Mouse (Mus musculus) c-Kit-positive CD71-positive TER-119-positive erythroid progenitor cells, embryonic 14.5 days (primary cell): ENCODE results near the gene Nol4l.
A peak's percentile ranks its signal among the peaks of the same experiment; 100 is the strongest.

Experiments used
- DNase-seq: peaks from one replicate; pipeline ENCODE4 v3.0.0-alpha.2; 2013; ENCODE audit warnings: low spot score

Nol4l gene

DNA sequence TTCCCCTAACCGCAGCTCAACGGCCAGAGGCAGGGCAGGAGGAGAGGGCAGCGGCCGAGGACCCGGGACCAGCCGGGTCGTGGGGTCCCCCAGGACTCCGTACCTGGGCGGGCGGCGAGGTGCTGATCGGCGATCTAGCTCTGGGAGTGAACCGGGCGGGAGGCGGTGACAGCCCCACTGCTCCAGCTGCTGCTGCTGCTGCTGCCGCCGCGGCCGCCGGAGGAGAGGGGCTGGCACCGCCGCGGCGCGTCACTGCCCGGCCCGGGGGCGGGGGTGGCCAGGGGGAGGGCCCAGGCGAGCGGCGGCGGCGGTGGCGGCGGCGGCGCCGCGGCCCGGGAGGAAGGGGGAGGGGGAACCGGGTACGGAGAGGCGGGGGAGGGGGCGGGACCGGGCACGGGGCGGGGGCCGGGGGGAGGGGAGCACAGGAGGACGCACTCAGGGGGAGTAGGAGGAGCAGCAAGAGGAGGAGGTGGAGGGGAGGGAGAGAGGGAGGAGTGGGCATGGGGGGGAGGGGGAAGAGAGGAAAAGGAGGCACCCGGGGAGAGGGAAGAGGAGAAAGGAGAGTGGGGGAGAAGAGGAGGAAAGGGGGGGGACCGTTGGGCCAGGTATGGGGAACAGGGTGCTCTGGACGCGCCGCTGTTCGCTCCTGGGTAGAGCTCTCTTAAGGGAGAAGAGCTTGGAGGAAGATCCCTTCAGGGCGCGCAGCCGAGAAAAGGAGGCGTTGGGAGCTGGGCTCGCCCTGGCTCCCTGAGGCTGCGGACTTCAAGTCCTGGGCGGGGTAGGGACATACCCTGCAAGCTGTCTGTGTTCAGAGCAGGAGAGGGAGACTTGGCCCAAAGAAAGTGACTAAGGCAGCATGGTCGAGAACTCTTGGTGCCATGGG is 85.3 kb downstream of the Nol4l start:
- DNase-seq, result peak; percentile 56

DNA sequence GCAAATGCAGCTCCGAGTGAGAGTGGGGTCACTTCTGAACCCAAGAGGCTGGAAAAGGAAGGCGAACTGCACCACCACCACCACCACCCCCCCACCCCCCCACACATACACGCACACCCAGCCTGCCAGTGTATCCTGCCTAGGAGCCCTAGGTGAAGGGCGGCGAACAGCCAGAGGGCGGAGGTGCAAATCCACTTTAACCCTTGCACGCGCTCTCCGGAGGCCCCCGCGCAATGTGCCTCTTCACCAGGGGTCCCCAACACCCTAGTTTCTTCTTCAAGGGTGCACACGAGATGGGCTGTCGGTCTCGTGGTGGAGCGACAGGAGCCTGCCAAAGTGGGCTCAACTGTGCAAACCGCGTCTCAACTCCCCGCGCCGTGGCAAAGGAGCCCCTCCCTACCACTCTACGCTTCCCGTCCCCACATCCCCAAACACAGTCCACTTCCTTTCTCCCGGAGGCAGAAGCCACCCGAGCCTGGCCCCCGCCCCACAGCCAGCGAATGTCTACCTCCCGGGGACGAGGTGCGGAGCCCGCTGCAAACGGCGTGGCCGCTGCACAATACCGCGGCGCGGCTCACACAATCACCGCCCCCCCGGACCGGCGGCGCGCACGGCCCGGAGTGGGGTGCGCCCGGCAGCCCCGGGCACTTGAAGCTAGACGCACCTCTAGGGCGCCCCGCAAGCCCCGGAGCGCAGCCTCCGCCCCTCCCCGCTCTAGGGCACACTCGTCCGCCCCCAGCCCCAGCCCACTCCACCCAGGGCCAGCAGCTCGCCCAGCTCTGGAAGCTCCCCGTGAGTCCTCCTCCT is 86.1 kb downstream of the Nol4l start:
- DNase-seq, result no peak

DNA sequence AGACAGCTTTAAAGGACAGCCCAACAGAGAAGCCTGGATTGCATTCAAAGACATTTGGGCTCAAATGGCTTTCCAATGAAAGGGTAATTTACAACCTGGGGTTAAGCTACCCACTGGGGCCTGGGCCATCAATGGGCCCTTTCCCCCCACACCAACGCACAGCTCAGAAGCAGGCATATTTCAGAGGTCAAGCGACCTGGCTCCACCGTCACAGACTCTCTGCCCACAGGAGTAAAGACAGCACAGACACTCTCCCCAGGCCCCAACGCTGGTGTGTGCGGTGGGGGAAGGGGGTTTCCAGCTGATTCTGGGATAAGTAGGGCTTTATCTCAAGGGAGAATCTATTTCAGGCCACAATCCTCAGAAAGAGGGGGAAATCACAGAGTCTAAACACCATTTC is 87.1 kb downstream of the Nol4l start:
- no peak for DNase-seq

DNA sequence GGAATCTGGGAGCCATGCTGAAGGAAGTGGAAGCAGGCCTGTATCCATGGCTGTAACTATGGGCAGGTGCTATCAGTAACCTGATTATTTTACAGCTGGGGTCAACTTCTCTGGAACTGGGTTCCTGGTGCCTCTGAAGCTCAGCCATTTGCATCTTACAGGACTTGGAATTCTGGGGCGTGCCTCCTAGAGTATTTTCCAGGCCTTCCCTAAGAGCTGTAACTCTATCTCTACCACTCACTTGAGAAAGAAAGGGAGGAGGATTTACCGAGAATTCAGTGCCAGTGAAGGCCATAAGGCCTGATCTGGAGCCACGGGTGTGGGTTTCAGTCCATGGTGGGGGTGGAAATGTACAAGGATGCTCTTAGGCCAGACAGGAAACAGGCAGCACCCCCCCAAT is 88.5 kb downstream of the Nol4l start:
- no peak for DNase-seq

DNA sequence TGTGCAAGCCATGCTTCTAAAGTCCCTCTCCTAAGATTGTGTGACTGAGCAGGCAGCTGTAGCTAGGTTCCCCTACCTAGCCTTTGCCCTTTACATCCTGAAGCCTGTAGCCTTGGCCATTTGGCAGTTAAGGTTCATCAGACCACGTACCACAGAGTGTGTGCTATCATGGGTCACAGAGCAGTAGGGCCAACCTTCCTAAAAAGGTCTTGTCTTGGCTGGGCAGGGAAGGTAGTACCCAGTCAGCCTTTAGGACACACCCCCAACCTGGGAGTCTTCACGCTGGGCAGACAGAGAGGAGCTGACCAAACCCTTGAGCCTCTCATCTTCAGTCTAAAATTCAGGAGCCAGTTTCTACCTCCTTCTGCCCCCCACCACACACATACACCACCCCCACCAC is 89.0 kb downstream of the Nol4l start:
- DNase-seq, result no peak

DNA sequence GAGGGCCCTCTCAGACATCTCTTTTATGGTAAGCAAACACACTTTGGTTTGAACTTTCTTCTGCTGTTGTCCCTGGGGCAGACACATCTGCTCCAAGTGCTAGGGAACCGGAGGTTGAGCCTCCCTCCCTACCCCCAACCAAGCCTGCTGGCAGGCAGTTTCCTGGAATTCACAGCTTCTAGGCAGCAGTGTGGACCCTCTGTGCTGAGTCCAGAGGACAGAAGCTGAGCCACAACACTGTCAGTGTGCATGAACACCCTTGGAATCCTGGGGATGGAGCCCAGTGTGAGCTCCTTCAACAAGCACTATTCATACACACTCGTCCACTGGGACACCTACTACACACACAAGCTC is 92.5 kb downstream of the Nol4l start:
- no peak for DNase-seq

DNA sequence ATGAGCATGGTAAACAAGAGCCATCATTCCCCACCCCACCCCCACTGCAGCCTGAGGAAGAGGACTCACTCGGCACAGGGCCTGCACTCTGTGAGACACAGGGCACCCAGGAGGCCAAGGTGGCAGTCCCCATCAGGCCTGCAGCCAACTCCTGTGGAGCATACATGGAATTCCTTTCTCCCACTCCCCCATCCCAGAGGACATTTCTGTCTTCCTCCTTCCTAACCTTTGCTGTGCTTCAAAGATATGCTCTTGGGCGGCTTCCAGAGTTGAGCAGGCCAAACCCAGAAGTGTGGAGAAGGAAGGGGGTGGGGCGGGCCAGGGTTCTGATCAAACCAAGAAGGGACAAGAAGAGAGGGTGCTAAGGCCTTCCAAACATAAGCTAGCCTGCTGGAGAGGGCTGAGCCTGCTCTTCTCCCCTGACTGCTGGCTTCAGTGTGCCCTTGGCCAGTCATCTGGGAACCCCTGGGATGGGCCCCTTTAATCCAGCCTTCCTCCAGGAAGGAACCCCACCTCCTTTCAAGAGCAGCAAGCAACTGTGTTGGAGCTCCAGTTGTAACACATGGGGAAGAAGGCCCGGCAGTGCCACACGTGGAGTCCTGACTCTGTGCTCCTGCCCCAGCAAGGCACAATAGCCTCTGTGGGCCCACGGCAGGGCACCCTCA is 93.0 kb downstream of the Nol4l start:
- no peak for DNase-seq

DNA sequence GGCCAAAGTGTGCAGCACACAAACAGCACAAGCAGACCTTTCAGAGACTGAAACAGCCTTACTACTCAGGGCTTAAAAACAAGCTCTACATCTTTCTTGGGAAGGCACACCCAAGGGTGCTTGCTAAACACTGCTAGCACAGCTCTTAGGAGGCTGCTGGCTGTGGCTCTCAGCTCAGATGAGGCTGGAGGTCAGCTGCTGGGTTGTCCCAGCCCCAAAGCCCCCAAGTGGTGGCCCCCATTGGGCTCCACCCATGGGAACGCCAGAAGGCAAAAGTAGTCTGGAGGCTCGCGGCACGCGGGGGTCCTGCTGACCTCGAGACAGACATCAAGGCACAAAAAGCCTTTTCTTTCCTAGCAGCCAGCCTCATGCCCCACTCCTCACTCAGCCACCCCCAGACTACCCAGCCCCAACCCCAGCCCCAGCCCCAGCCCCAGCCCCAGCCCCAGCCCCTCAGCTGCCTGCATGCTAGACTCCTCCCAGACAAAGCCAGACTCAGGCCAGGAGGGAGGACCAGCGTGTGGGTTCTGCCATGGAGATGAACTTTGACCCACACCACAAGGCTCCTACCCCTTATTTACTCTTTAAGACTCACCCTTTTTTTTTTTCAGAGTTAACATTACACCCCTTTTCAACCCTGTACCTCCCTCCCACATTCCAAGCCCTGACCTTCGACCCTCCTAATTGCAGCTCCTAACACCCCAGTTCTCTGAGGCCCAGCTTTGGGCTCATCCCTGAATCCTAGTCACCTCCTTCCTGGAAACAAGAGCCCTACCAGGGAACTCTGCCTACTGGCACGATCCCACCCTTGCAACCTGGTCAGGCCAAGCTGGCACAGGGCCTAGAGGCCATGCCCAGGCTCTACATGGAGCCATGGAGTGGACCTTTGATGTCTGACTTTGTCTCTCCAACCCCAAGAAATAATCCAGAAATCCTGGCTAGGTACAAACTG is 94.6 kb downstream of the Nol4l start:
- DNase-seq, result no peak

DNA sequence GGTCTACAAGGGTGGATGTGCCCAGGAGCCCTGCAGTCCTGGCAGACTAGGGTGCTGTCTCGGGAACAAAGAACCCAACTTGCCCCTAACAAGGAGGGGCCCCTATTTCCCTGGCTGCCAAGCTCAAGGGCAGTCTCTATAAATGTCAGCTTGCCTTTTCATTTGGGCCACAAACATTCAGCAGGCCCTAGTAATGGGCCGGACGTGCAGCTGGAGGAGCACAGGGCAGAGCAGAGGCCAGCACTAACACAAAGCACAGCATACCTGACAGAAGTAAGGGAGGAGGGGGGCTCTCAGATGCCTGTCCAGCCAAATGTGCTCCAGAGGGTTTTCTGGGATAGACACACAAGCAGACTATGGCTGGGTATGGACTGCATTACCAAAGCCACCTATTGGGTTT is 95.9 kb downstream of the Nol4l start:
- DNase-seq, result no peak

DNA sequence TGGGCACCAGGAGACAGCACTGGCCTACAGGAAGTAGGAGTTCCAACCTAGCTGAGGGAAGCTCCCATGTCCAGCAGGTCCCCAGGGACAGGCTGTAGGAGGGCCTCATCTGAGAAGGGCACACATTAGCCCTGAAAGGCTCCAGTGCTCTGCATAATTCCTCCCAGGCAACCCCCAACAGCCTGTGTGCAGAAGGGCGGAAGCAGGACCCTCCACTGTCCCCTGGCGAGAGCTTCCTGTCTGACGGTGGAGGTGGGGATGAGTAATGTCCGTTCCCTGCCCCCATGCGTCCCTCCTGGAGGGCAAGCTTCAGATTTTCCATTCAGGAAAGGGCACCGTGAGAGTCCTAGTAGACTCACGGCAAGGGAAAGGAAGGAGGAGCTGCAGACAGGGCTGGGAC is 97.3 kb downstream of the Nol4l start:
- no peak for DNase-seq

DNA sequence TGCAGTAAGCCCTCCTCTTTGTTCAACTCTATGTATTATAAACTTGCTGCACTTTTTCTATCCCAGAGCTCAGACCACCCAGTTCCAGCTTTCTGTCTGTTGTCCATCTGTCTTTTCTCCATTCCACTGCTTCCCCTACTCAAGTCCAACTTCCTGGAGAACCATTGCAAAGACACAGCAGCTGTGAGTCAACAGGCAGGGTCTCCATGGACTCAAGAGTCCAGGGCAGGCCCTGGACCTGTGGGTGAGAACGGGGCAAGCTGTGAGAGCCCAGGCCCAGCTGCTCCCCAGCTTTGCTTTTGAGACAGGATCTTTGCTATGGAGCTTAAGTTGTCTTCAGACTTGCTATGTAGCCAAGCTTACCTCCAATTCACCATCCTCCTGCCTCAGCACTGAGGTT is 99.2 kb downstream of the Nol4l start:
- no peak for DNase-seq

DNA sequence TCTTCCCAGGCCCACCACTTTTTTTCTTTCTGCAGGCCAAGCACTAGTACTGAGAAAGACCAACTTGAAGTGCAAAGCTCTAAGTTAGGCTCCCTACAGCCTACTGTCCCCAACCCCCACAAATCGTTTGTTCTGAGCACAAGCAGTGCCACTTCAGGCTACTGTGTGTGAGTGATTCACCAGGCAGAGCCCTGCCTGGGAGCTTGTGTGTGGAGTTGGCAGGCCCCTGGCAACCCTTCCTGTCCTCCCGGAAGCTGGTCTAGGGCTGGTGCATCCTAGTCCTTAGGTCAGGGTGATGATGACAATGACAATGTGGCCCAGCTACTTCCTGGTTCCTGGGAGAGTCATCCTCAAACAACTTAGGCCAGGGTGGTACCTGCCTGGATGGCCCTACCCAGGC is 101.3 kb downstream of the Nol4l start:
- no peak for DNase-seq

DNA sequence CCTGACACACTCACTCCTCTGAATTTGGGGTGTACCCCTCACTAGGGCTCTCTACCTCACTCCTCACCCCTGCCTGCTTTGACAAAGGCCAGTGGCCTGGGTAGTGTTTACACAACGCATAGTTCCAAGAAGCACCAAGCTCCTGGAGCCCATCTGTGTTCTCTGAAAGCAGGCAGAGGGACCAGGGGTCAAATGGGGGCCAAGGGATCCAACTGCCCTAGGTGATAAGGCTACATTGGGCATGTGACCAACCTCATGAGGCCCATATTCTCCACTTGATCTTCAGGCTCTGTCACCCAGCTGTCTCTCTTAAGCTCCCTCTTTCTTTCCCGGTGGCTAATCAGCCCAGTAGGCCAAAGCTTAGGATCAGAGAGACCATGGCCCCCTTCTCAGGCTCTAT is 102.8 kb downstream of the Nol4l start:
- peak; percentile 27 for DNase-seq

DNA sequence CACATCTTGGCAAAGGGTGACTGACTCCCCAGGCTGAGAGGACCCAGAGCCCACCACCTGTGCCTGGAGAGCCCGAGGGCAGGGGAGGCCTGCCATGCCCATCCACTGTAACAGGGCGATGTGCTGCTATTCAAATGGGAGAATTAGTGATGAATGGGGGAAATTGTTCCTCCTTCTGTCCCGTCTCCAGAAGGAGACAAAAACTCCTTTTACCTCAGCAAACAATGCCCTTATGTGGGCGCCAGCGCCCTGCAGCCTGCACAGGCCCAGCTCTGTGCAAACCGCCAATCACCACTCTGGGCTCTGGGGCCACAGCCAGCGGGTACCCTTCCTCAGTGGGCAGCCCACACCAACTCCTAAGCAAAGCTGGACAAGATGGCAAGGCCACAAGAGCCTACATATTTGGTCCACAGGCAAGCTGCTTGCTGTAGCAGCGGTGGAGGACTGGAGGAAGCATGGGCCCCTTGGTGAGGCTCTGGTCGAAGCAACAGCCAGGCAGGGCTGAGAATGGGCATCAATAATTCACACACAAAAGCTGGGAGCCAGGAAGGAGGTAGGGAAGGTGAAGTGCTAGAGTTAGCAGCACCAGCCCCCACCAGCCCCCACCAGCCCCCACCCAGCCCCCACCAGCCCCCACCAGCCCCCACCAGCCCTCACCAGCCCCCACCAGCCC is 103.6 kb downstream of the Nol4l start:
- no peak for DNase-seq

DNA sequence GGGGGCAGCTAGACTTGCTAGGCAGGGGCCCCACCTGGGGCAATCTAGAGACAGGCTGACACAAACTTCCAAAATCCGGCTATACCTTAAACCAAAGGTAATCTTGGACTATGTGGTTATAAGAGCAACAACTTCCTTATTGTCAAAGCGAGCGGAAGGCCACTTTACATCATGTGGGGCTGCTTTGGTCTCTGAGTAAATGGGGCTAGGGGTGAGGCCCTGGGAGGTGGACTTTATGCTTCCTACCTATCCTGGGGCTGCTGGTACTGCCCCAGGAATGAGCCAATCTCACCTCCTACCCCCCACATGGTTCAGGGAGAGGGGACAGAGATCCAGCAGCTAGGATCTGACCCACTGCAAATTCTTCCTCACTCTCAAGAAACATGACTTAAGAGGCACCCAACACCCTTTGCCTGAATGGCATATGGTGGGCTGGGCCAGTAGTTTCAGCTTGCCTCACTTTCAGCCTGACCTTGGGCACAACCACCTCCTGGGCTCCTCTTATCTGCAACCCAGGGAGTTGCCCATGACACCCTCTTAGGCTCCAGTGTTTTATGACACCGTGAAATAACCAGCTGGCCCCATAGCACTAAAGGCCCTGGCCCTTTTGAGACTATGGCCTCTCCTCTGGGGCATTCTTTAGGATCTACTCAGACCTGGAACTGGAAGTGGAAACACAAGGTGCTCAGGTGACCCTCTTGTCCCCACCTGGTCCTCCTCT is 104.5 kb downstream of the Nol4l start:
- no peak for DNase-seq

DNA sequence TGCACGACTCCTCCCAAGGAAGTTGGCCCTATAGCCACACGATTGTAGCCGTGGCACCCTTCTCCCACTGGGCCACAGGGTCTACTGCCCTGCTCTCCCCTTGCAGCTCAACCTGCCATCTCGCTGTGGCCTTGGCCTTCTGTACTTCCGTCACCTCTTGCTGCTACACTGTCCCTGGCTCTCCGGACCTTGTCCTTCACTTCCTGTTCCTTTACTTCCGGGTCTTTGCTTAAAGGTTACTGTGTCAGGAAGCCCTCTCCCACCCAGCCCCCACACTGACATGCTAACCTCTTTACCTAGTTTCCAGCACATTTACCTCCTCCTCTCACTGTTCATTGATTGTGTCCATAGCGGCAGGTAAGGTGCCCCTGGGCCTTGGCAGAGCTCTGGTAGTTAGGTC is 105.2 kb downstream of the Nol4l start:
- no peak for DNase-seq

DNA sequence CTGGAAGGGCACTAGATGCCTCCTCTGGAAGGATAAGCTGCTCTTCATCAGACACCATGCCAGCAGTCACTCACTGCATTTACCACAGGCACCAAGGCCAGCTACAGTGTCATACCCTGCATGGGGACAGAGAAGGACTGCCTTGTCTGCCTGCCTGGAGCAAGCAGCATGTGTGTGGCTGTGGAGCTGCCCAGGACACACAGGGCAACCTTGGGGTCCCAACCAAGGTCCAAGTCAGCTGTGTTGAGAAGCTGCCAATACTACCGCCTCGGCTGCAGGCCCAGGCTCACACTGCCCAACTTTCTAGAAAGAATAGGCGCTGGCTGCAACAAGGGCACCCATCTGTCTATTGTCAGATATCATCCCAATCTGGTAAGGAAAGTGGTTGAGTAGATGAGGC is 106.7 kb downstream of the Nol4l start:
- DNase-seq, result no peak

DNA sequence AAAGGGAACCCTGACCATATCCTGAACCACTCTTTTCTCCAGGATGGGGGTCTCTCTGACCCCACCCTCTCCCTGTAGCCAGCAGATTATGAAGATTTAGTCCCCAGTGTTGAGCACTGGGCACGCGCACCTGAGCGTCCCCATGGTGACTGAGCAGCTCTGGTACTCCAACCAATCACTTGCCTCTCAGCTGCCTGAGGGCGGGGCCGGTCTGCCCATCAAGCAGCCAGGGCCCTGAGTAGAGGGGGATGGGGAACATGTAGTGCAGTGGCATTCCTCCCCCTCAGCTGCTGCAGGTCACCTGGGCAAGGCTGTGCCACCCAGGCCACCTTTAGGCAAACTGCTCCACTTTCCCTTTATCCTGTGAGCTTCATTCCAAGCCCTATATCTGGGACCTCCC is 107.7 kb downstream of the Nol4l start:
- DNase-seq, result no peak

DNA sequence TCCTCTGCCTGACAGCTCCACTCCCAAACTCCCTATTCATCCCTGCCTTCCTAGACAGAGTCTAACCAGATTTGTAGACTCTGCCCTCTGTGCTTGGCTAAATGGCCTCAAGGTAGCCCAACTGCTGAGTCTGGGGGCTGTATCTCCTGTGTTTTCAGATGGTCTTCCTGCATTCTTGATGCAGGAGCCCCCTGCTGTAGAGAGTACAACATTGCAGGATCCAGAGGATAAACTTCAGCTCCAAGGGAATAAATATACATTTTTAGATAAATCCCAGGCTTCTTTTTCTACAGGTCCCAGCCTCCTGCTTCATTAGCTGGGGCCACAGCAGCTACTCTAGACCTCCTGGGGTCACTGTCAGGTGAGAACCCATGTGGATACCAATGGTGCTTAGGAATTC is 108.5 kb downstream of the Nol4l start:
- DNase-seq, result no peak

DNA sequence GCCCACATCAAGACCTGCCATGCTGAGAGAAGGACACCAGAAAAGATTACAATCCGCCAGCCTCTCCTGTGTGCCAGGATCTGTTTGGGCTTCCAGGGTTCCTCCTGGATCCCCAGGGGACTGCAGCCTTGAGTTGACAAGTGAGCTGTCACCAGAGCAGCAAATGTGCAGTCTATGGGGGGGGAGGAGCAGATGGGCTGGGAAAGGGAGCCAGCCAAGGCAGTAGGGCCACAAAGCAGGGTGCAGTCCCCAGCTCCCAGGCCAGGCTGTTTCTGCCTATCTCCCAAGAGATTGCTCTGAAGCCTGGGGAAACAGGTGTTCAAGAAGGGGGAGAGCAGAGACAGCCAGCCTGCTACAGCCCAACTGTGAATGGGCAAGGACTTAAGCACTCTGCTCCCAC is 111.4 kb downstream of the Nol4l start:
- DNase-seq, result no peak

DNA sequence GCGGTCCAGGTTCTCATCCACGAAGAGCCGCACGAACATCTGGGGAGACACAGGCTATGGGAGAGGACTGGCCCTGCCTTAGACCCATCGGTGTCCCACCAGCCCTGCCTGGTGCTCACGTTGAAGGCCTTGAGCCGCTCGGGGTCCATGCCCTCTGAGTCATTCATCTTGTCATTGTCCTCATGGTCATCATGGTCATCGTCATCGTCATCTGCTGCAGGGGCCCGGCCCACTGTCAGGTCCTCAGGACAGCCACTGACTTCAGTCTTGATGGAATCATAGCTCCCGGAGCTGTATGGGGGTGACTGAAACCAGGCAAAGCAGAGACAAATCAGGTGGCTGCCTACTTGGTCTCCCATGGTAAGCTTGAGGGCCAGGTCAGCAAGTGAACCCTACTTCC is 111.9 kb downstream of the Nol4l start:
- DNase-seq, result no peak
